Mouse (Mus musculus) olfactory bulb, adult 2 months (tissue): ENCODE data around the gene Csmd2.

Experiments
- CTCF ChIP-seq: fragments of 200-500 bp; IDR thresholded peaks from 2 replicates; pipeline ENCODE4 v1.5.1; 2012; ENCODE audit warnings: low read depth, mild to moderate bottlenecking, low read length, moderate library complexity; ENCODE audit not compliant: insufficient read depth
- POLR2A ChIP-seq: fragments of 200-500 bp; IDR thresholded peaks from 2 replicates; pipeline ENCODE4 v1.6.1; 2012; ENCODE audit warnings: mild to moderate bottlenecking, low read depth, low read length, moderate library complexity; ENCODE audit not compliant: insufficient read depth

GRCm38 (mm10) chr4:128427261-128428030, 439.8 kb downstream of the Csmd2 start:
- no peak for TF ChIP-seq CTCF
- no peak for TF ChIP-seq POLR2A
